Mouse (Mus musculus) bone marrow, adult 2 months (tissue): ENCODE results near the gene Gtf2h3. TPM values are rescaled to one million over a fixed set of nuclear protein-coding genes. Genes with fewer than 3 reads are reported as not detected.
"Not testable (repeated sequence)": the region's sequence is repeated elsewhere in the genome, so short reads cannot be mapped to it uniquely, and the experiment has no call there.

Experiments used
- H3K27ac ChIP-seq: fragments of 200-500 bp; 2 replicates; pipeline ENCODE4 v1.5.1; 2012; ENCODE audit warnings: low read depth, mild to moderate bottlenecking, control low read depth, inconsistent platforms, low read length; ENCODE audit not compliant: control insufficient read depth, poor library complexity, insufficient read depth
- H3K4me1 ChIP-seq: fragments of 200-500 bp; 2 replicates; pipeline ENCODE4 v1.6.1; 2011; ENCODE audit warnings: low read length; ENCODE audit not compliant: control insufficient read depth, insufficient read depth
- H3K4me3 ChIP-seq: fragments of 200-500 bp; replicated peaks from 2 replicates; pipeline ENCODE3; 2011; ENCODE audit warnings: mild to moderate bottlenecking, low read depth, low read length, control low read depth; ENCODE audit not compliant: control insufficient read depth
- CTCF ChIP-seq: fragments of 200-500 bp; IDR thresholded peaks from 2 replicates; pipeline ENCODE4 v1.5.1; 2011; ENCODE audit warnings: low read length, control low read depth; ENCODE audit not compliant: control insufficient read depth, insufficient read depth
- POLR2A ChIP-seq: fragments of 200-500 bp; IDR thresholded peaks from 2 replicates; pipeline ENCODE4 v1.6.1; 2011; ENCODE audit warnings: low read depth, mild to moderate bottlenecking, control low read depth, low read length, borderline replicate concordance; ENCODE audit not compliant: control insufficient read depth
- WGBS: fragments of 180-500 bp; shearing (Covaris S2); methylation state at CpG from one replicate; pipeline ENCODE4 v1.1.7; 2018; 5-methylcytosine and 5-hydroxymethylcytosine counted together
- polyA plus RNA-seq: library from polyadenylated mRNA; stranded (reverse); fragments of >200 nt; gene quantifications from 2 replicates; pipeline ENCODE4 v1.2.4, GENCODE M21; 2011; ENCODE audit warnings: low replicate concordance; ENCODE audit not compliant: missing spikeins, insufficient read depth, insufficient read length

Gene Gtf2h3
- polyA plus RNA-seq, 1 experiment, result 8.3 TPM

- Histone ChIP-seq H3K4me1 (peaks cover 1% of the 10 kb centered on the region), H3K4me3 (no peak overlapping the region), H3K27ac (no peak overlapping the region)
- 93% methylated on average over 9 of the region's 9 CpGs for WGBS
- TF ChIP-seq CTCF (no peak), POLR2A (no peak)
These were observed 45.4 kb downstream of the Gtf2h3 start for GRCm38 (mm10) chr5:124624291-124624690.

GRCm38 (mm10) chr5:124628448-124629363 is 49.8 kb downstream of the Gtf2h3 start, which contains the start of gene Atp6v0a2:
TSS of gene Atp6v0a2 (plus strand) at chr5:124628576.
- under 1% methylated on average over 58 of the region's 58 CpGs for WGBS
- peaks cover 3% of the 10 kb centered on the region; the same call in 1 of the 2 replicates for H3K4me1 ChIP-seq

GRCm38 (mm10) chr5:124629641-124630040 is 50.7 kb downstream of the Gtf2h3 start:
- WGBS, result 6% methylated on average over 11 of the region's 11 CpGs
- no peak overlapping the region for H3K27ac ChIP-seq
- peak overlapping the region; percentile 94 for H3K4me3 ChIP-seq
- no peak for TF ChIP-seq CTCF
- no peak for TF ChIP-seq POLR2A
- H3K4me1 ChIP-seq, result peaks cover 3% of the 10 kb centered on the region; the same call in 1 of the 2 replicates

More at GRCm38 (mm10) chr5:124628448-124629363, 49.8 kb downstream of the Gtf2h3 start, which contains the start of gene Atp6v0a2:
- Histone ChIP-seq H3K4me3 (peak within 1 kb of the TSS; percentile 94), H3K27ac (peak within 1 kb of the TSS; percentile 67)
- peak; percentile 59; the same call in 1 of the 2 replicates for TF ChIP-seq POLR2A
- no peak for TF ChIP-seq CTCF

- Histone ChIP-seq H3K4me1 (peaks cover 3% of the 10 kb centered on the region; the same call in 1 of the 2 replicates), H3K27ac (no peak overlapping the region), H3K4me3 (no peak overlapping the region)
- 72% methylated on average over 11 of the region's 11 CpGs for WGBS
- TF ChIP-seq CTCF (no peak), POLR2A (no peak)
These were observed 52.7 kb downstream of the Gtf2h3 start for GRCm38 (mm10) chr5:124631685-124632084.

GRCm38 (mm10) chr5:124632461-124632860 is 53.5 kb downstream of the Gtf2h3 start:
- no peak for TF ChIP-seq POLR2A
- WGBS, result 58% methylated on average over 5 of the region's 5 CpGs
- no peak overlapping the region for H3K4me3 ChIP-seq
- H3K4me1 ChIP-seq, result peaks cover 3% of the 10 kb centered on the region; the same call in 1 of the 2 replicates
- H3K27ac ChIP-seq, result no peak overlapping the region

- Histone ChIP-seq H3K4me1 (peaks cover 1% of the 10 kb centered on the region; the same call in 1 of the 2 replicates), H3K27ac (no peak overlapping the region)
- WGBS, result 30% methylated on average over 2 of the region's 2 CpGs
These were observed 54.5 kb downstream of the Gtf2h3 start for GRCm38 (mm10) chr5:124633425-124633824.

GRCm38 (mm10) chr5:124635068-124635467 is 56.1 kb downstream of the Gtf2h3 start:
- not testable (repeated sequence) for H3K4me3 ChIP-seq, H3K27ac ChIP-seq, H3K4me1 ChIP-seq
- WGBS, result 84% methylated on average over 4 of the region's 4 CpGs

More at GRCm38 (mm10) chr5:124633425-124633824, 54.5 kb downstream of the Gtf2h3 start:
- TF ChIP-seq POLR2A (no peak), CTCF (no peak)
- H3K4me3 ChIP-seq, result no peak overlapping the region

- H3K4me3 ChIP-seq, result no peak overlapping the region
- no peak overlapping the region for H3K27ac ChIP-seq
- 87% methylated on average over 3 of the region's 3 CpGs for WGBS
- H3K4me1 ChIP-seq, result no peaks in the 10 kb centered on the region
- TF ChIP-seq POLR2A (no peak), CTCF (no peak)
These were observed 57.2 kb downstream of the Gtf2h3 start for GRCm38 (mm10) chr5:124636139-124636538.
